Comparison of ENCODE assay signal across 8 mouse cellular contexts in genomic region chr12:3366190-3366956, GRCm38 (mm10). TPM values are rescaled to one million over a fixed set of nuclear protein-coding genes. Genes with fewer than 3 reads are reported as not detected.
DNase-seq lines count a peak whose midpoint lies in the region; ATAC-seq and TF ChIP-seq lines count a peak whose summit lies in the region.

No protein-coding gene starts in this region.

- H3ac ChIP-seq in C2C12 (ENCODE audit: control insufficient read depth, insufficient read length, low read depth): peak overlapping the region; percentile 83

- H3K4me2 ChIP-seq in forebrain, embryonic 13.5 days: peak overlapping the region; percentile 92
- peak overlapping the region; percentile 79 for H3K4me2 ChIP-seq in liver, embryonic 12.5 days

- H3K79me3 ChIP-seq in C2C12 (ENCODE audit: low read depth): peaks cover 33% of the 10 kb centered on the region

- WGBS in forebrain, embryonic 13.5 days: 64% methylated on average over 22 of the region's 22 CpGs
- 60% methylated on average over 22 of the region's 22 CpGs for WGBS in liver, embryonic 12.5 days (ENCODE audit: insufficient replicate concordance)

- peak overlapping the region; percentile 79 for H3K4me3 ChIP-seq in gastrocnemius, adult 2 months
- H3K4me3 ChIP-seq in C2C12 (ENCODE audit: insufficient read depth, poor library complexity, severe bottlenecking): peak overlapping the region; percentile 79
- H3K4me3 ChIP-seq in forebrain, embryonic 13.5 days: peak overlapping the region; percentile 76
- peak overlapping the region; percentile 63; the same call in 1 of the 2 replicates for H3K4me3 ChIP-seq in liver, embryonic 12.5 days

- peaks cover 57% of the 10 kb centered on the region for H3K4me1 ChIP-seq in forebrain, embryonic 13.5 days
- peaks cover 16% of the 10 kb centered on the region for H3K4me1 ChIP-seq in liver, embryonic 12.5 days

- intact Hi-C loops in gastrocnemius, adult 2 months (cut with DNase I): no loop called here

- no peak for TF ChIP-seq CTCF in gastrocnemius, adult 2 months (IDR thresholded peaks at IDR 0.05)
- TF ChIP-seq CTCF in C2C12 (IDR thresholded peaks at IDR 0.05; ENCODE audit: control insufficient read depth, insufficient read depth, insufficient read length): no peak

- no peak overlapping the region; the same call in 1 of the 2 replicates for H3K27ac ChIP-seq in gastrocnemius, adult 2 months
- H3K27ac ChIP-seq in forebrain, embryonic 13.5 days: peak overlapping the region; percentile 90
- no peak overlapping the region for H3K27ac ChIP-seq in liver, embryonic 12.5 days

- peak overlapping the region; percentile 96 for H3K9ac ChIP-seq in forebrain, embryonic 13.5 days
- no peak overlapping the region for H3K9ac ChIP-seq in liver, embryonic 12.5 days

- H3K79me2 ChIP-seq in C2C12 (ENCODE audit: control insufficient read depth, insufficient read depth): peaks cover 55% of the 10 kb centered on the region

- no peaks in the 10 kb centered on the region for H3K36me3 ChIP-seq in C2C12 (ENCODE audit: control insufficient read depth, insufficient read depth)
- peaks cover 23% of the 10 kb centered on the region for H3K36me3 ChIP-seq in forebrain, embryonic 13.5 days (ENCODE audit: poor library complexity, severe bottlenecking)
- no peaks in the 10 kb centered on the region for H3K36me3 ChIP-seq in liver, embryonic 12.5 days

- no peak for DNase-seq in gastrocnemius, adult 2 months
- DNase-seq in gastrocnemius, adult 8-10 months (ENCODE audit: low spot score in 2 of 2): no peak
- DNase-seq in urinary bladder, postnatal 14 days (ENCODE audit: low spot score): no peak
- no peak for DNase-seq in embryo, embryonic 10.5 days (ENCODE audit: low spot score)
- no peak for DNase-seq in cerebellum, postnatal 25 days

- no peaks in the 10 kb centered on the region for H3K27me3 ChIP-seq in C2C12 (ENCODE audit: control insufficient read depth, insufficient read depth, insufficient read length)
- H3K27me3 ChIP-seq in forebrain, embryonic 13.5 days: no peaks in the 10 kb centered on the region
- H3K27me3 ChIP-seq in liver, embryonic 12.5 days (replicated peaks): peaks cover 31% of the 10 kb centered on the region

- peaks cover 6% of the 10 kb centered on the region for H3K9me3 ChIP-seq in forebrain, embryonic 13.5 days (replicated peaks)
- H3K9me3 ChIP-seq in liver, embryonic 12.5 days (replicated peaks): no peaks in the 10 kb centered on the region

- no peak for ATAC-seq in forebrain, embryonic 13.5 days
- no peak for ATAC-seq in liver, embryonic 12.5 days

TF ChIP-seq in C2C12, 6 proteins besides CTCF, POLR2A, EP300 and RAD21:
- TF ChIP-seq FOSL1 (IDR thresholded peaks at IDR 0.05; ENCODE audit: insufficient read depth, low read length, poor library complexity, severe bottlenecking) (no peak), MYOG (IDR thresholded peaks at IDR 0.05; ENCODE audit: control insufficient read depth, extremely low read depth, insufficient read length) (no peak), CEBPB (IDR thresholded peaks at IDR 0.05; ENCODE audit: low read depth) (no peak), MYOD1 (IDR thresholded peaks at IDR 0.05; ENCODE audit: control insufficient read depth, insufficient read length, low read depth) (no peak), MAX (IDR thresholded peaks at IDR 0.05) (no peak), USF1 (IDR thresholded peaks at IDR 0.05; ENCODE audit: low read depth) (no peak)

RNA-seq across cellular contexts. Expression of gene Kif3c, which starts 1.4 kb away (rescaled TPM):
- total RNA-seq in gastrocnemius, adult 2 months (2021): 10 to 100 TPM; 20.7 to 24.1 TPM
- total RNA-seq in gastrocnemius, adult 8-10 months (2022): 10 to 100 TPM; 27.2 to 48.0 (median 33.1) TPM
- 17.4 TPM for polyA plus RNA-seq in C2C12 (2012; fragmentation: generic; extraction: Trizol)
- 64.2 and 70.4 TPM in 2 replicates for polyA plus RNA-seq in forebrain, embryonic 13.5 days (2015; fragmentation: Nextera tagmentation; extraction: Ambion mirVana)
- 1.7 and 1.9 TPM in 2 replicates for polyA plus RNA-seq in liver, embryonic 12.5 days (2016; fragmentation: Nextera tagmentation; extraction: Ambion mirVana)

RNA-seq across cellular contexts. Expression of gene Rab10, which starts 56.6 kb away (rescaled TPM):
- total RNA-seq in gastrocnemius, adult 2 months (2021): 100 to 1,000 TPM; 272 to 301 TPM
- total RNA-seq in gastrocnemius, adult 8-10 months (2022): 100 to 1,000 TPM; 283 to 320 (median 303) TPM
- polyA plus RNA-seq in C2C12 (2012; fragmentation: generic; extraction: Trizol): 50.2 TPM
- 103 and 106 TPM in 2 replicates for polyA plus RNA-seq in forebrain, embryonic 13.5 days (2015; fragmentation: Nextera tagmentation; extraction: Ambion mirVana)
- 79.4 and 80.8 TPM in 2 replicates for polyA plus RNA-seq in liver, embryonic 12.5 days (2016; fragmentation: Nextera tagmentation; extraction: Ambion mirVana)
